Mouse (Mus musculus): ENCODE data around the gene D17H6S53E.

DNA sequence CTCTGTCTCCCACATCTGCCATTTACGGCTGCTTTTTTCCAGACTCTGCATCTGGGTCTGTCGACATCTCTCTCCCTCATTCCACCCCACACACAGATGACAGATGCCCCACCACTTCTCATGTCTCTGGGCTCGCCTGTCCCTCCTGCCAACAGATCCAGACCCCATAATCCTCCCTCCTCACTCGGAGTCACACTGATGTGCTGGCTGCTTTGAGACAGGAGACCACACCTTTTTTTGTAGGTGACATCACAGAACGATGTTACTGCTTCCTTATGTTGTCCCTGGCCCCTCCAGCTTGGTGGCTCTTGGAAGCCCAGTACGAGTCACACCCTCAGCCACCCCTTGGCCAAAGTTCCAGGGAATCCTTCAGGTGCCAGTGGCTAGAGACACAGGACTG, 45.9 kb upstream of the D17H6S53E start:
- TF ChIP-seq EP300 (IDR thresholded peaks at IDR 0.05) (no peak), CTCF (IDR thresholded peaks at IDR 0.05) (no peak)
